Mouse (Mus musculus) sigmoid colon, adult 10 weeks (tissue): ENCODE results near the gene 2310022B05Rik. TPM values are rescaled to one million over a fixed set of nuclear protein-coding genes. Genes with fewer than 3 reads are reported as not detected.

Experiments used
- polyA plus RNA-seq: library from polyadenylated mRNA; stranded (reverse); fragments of 350-450 nt; fragmentation: Illumina TruSeq; extraction: RNeasy Lipid Tissue Mini Kit (QIAGEN cat#74804); gene quantifications from one replicate; pipeline ENCODE4 v1.2.3, GENCODE M21; 2014; ENCODE audit warnings: low read depth, low replicate concordance

2310022B05Rik gene
- 9.8 TPM for polyA plus RNA-seq

GRCm38 (mm10) chr8:124663112-124663873 lies at the start of gene 2310022B05Rik:
2310022B05Rik (minus strand) TSS chr8:124663369.

Other genes with a start within 250 kb of the 2310022B05Rik start
- 0.69 TPM for gene Pgbd5, start 223.7 kb downstream of the 2310022B05Rik start, polyA plus RNA-seq
- 27.0 TPM for gene Cog2, start 142.6 kb downstream of the 2310022B05Rik start, polyA plus RNA-seq
- gene Agt, start 93.7 kb downstream of the 2310022B05Rik start, polyA plus RNA-seq, result 2.0 TPM
- 3.0 TPM for gene Capn9, start 87.3 kb downstream of the 2310022B05Rik start, polyA plus RNA-seq
- gene Ttc13, start 58.6 kb upstream of the 2310022B05Rik start, polyA plus RNA-seq, result 36.5 TPM
- 2.8 TPM for gene Arv1, start 58.8 kb upstream of the 2310022B05Rik start, polyA plus RNA-seq
- 0.57 TPM for gene Fam89a, start 88.5 kb upstream of the 2310022B05Rik start, polyA plus RNA-seq
- not detected for gene Trim67, start 129.7 kb upstream of the 2310022B05Rik start, polyA plus RNA-seq
- 40.3 TPM for gene Gnpat, start 199.7 kb upstream of the 2310022B05Rik start, polyA plus RNA-seq
- gene 2810004N23Rik, start 199.8 kb upstream of the 2310022B05Rik start, polyA plus RNA-seq, result 25.0 TPM
- 15.8 TPM for gene Exoc8, start 234.3 kb upstream of the 2310022B05Rik start, polyA plus RNA-seq
- 18.3 TPM for gene Sprtn, start 234.5 kb upstream of the 2310022B05Rik start, polyA plus RNA-seq